Mouse (Mus musculus) megakaryocyte-erythroid progenitor cell, adult 5-6 weeks (primary cell): ENCODE data around the gene Maneal. TPM values are rescaled to one million over a fixed set of nuclear protein-coding genes. Genes with fewer than 3 reads are reported as not detected.

Source experiments
- ATAC-seq: replicated peaks from 2 replicates; pipeline ENCODE4 v1.8.0; 2016; ENCODE audit warnings: mild to moderate bottlenecking, inconsistent platforms; ENCODE audit not compliant: severe bottlenecking, poor library complexity, low FRiP score, low TSS enrichment
- total RNA-seq, 2 experiments: library from RNA; stranded (forward) in 1 of 2; stranded (reverse) in 1 of 2; fragments of 200-1000, 215-1000 nt in 1 of 2; fragments of >200 nt in 1 of 2; fragmentation: Nextera tagmentation in 1 of 2; gene quantifications; 2 replicates each; pipeline ENCODE4 v1.2.3; 2014 to 2017

Maneal gene
- total RNA-seq, 2 experiments from 2014 or later, result not detected

DNA sequence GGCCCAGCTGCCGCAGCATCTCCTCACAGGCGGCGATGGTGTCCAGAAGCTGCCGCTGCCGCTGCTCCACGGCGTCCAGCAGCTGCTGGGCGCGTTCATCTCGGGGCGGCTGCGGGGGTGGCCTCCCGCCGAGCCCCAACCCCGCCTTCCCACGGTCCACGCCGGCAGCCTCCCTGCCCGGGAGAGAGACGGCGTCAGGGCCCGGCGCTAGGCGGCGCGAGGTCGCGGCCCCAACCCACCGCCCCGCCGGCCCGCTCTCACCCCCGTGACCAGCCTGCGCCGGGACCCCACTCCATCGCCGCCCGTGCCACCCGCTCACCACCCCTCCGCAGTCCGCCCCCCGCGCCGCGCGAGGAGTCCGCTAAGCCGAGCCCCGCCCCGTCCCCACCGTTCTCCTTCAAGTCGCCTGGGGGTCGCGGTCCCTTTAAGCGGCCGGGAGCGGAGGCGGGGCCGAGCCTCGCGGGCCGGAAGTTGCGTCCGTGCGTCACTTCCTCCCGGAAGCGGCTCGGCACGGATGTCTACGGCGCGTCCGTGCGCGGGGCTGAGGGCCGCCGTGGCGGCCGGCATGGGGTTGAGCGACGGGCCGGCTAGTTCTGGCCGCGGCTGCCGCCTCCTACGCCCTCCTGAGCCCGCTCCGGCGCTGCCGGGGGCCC lies 11.6 kb downstream of the Maneal start, which contains the start of gene Yrdc:
Gene Yrdc, plus strand, starts transcription at position 419 of the 653 bp plus-strand sequence.
- peak; percentile 73 for ATAC-seq

DNA sequence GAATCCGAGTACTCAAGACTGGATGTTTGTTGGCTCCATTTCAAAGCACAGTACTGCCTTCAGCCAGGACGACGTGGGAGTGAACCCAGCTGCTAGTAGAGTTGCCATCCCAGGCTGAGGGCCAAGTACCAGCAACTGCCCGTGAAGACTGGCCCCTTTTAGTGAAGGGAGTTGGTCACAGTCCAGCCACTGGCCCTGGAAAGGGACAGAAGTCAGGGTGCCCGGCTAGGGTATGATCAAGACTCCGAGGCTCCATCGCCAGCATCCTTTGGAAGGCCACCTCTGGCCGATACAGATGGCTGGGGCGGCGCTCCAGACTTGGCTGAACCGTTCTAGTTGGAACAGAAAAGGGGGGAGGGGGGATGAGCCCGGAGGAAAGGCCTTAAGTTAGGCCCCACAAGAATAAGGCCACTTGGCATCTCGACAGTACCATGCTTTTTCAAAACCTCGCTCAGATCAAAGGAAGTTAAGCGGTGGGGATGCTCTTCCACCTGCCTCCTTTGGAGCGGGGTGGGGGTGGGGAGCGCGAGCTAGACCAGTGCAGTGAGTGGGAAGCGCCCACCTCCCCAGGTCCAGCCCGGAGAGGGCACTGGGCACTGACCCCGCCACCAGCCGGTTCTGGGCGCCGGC lies 12.2 kb downstream of the Maneal start:
- no peak for ATAC-seq

DNA sequence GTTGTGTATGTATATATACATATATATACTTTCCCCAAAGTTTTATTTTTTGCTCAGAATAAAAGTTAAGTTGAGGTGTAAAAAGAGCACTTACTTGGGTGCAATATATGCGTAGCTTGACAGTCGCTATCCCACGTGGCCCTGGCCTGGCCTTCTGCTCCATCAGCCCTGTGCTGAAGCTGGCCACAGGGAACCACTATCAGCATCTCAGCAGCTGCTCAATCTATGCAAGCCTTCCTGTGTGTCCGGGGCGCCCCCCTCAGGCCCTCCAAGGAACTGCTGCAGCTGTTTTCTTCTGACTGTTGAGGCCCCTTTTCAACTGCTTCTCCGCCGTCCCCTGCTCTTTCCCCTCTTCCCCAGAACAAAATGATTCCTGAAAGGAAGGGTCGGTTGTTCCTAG lies 14.4 kb downstream of the Maneal start:
- ATAC-seq, result peak; percentile 79

DNA sequence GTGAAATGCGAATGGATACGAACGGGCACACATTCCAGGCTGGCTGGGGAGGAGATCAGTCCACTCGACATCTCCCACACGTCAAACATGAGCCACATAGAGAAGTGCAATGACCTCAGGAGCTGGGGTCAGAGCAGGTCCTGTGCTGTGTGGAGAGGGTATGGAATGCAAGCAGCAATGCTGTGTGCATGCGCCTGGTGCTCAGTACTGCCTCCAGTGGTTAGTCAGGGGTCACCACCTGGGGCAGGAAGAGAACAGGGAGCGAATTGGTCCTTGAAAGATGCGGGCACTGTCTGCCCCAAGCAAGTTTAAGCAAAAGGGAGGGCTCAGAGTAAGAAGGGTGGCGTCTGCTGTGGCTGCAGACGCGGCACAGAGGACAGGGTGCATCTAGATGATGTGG lies 18.5 kb downstream of the Maneal start:
- ATAC-seq, result peak; percentile 84

DNA sequence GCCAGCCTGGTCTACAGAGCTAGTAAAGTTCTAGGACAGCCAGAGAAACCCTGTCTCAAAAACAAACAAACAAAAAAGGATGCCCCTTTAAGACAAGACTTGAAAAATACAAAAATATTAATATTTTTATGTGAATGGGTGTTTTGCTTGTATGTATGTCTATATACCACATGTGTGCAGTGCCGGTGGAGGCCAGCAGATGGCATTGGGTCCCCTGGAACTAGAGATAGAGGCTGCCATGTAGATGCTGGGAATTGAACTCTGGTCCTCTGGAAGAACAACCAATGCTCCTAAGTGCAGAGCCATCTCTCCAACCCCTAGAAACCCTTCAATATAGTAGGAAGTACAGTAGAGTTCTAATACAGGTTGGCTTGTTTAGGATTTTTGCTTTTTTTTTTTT lies 21.0 kb downstream of the Maneal start:
- no peak for ATAC-seq

DNA sequence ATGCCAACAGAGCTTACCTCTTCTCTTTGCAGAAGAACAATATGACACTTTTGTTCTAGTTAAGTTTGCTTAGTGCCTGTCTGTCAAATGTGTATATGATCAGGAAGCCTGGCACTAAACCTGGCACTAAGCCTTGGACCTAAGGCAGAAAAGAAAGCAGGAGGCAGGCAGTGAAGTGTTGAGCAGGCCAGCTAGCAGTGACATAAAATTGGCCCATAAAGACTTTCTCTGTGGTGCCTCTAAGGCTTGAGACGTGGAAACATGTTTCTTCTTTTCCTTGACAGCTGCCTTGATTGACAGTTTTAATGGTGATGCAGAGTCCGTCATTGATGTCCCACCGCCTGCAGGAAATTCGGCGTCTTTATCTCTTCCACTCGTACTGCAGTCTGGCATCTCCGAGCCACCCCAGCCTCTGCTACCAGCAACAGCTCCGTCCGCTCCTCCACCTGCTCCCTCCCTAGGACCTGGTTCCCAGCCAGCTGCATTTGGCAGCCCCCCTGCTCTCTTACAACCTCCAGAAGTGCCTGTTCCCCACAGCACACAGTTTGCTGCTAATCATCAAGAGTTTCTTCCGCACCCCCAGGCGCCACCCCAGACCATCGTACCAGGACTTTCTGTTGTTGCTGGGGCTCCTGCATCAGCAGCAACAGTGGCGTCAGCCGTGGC lies 23.8 kb downstream of the Maneal start:
- ATAC-seq, result no peak

DNA sequence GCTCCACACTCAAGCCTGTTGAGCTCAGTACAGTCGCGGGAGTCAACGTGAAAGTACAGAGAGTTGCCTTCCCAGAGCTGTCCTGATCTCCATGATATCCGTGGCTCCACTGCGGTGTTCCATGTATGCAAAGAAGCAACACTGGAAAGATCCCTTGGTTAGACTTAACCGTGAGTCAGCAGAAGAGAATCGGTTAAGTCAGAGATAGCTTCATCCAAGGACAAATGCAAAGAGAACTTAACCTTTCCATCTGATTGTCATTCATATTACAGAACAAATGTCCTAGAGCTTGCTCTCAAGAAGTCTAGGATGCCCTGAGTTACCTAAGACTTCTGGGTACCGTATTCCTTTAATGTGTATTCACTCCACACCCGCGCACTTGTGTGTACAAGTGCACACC lies 29.2 kb downstream of the Maneal start:
- no peak for ATAC-seq

DNA sequence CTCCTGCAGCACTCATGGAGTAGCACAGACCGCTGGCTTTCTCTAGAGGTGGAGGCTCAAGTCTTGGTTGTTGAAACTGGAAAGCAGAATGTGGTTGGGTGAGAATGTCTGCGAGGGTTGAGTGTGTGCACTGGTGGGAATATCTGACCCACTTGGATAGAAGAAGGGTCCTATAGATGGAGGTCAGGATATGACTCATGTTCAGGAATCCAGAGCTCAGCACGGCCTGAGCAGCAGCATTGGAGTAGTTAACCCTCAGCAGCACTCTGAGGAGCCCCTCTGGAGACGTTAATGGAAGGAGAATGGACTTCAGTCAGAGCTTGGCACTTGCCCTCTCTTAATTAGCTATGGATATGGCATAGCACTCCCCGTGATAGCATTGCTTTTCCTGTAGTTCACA lies 32.3 kb downstream of the Maneal start:
- ATAC-seq, result no peak

DNA sequence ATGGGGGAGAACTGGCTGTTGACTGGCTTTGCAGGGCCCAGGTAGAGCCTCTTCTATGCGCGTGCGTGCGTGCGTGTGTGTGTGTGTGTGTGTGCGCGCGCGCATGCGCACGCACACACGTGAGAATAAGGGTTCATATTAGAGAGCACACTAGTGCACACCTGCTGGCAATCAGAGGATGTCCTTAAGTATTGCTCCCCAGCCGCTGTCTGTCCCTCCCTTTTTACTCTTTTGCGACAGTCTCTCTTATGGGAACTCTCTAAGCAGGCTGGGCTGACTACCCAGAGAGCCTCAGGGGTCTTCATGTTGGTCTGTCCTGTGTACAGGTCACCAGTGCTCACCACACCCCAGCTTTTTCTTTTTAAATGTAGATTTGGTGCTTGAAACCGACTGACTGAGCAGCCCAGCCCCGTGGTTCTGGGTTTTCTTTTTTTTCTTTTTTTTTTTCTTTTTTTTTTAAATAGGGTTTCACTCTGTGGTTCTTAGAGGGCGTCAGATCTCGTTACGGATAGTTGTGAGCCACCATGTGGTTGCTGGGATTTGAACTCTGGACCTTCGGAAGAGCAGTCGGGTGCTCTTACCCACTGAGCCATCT lies 36.5 kb downstream of the Maneal start:
- no peak for ATAC-seq

DNA sequence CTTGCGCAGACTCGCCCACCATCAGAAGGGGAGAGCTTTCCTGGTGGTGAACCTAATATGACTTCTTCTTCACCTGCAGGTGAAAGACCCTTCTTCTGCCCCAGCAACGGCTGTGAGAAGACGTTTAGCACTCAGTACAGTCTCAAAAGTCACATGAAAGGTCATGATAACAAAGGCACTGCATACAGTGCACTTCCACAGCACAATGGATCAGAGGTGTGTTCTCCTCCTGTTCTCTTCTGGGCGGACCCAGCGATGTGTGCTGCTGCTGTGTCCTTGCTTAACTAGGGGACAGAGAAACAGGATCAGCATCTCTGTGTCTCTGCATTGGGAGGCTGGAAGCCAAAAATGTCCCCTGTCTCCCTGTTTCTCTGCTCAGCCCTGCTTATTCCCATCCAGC lies 37.0 kb downstream of the Maneal start:
- ATAC-seq, result no peak

DNA sequence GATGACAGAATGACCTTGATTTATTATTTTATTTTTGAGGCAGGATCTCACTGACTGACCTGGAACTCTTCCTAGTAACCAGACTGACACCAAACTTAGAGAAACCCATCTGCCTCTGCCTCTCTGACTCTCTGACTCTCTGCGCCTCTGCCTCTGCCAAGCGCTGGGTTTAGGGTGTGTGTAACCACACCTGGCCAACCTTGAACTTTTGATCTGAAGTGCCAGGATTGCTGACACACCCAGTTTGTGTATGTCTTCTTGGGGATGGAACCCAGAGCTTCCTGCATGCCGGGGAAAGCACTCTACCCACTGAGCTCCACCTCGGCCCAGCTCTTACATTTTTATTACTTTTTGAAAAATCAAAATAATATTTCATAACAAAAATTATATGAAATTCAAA lies 43.1 kb downstream of the Maneal start:
- no peak for ATAC-seq

DNA sequence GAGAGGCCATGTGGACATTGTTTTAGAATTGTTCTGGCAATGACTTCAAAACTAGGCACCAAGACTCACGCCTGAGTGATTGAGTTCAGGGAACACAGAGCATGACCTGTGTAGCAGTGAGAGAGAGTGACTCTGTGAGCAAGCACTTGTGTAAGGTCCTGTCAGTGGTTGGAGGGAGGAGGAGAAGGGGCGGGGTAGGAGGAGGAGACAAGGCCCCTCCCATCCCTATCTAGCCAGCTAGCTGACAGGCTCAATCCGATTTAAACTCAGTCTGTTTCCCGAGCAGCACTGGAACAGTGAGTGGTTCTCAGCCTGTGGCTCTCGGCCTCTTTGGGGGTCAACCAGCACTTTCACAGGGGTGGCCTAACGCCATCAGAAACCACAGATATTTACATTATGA lies 44.2 kb downstream of the Maneal start:
- peak; percentile 99 for ATAC-seq

DNA sequence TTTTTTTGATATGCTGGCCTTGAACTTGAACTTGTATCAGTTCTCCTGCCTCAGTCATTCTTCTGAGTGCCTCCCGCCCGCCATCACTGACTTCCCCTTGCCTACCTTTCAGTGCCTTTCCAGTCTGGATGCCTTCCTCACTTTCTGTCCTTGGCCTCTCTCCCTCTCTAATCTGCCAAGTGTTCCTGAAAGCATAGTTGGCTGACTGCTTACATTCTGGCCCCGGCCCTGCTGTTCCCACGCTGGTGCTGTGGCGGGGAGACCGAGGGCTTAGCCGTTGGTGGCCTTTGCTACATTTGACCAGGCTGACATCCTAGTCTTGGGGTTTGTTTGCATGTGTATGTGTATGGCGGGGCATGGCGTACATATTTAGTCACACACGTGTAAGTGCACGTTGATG lies 46.1 kb downstream of the Maneal start:
- ATAC-seq, result no peak

DNA sequence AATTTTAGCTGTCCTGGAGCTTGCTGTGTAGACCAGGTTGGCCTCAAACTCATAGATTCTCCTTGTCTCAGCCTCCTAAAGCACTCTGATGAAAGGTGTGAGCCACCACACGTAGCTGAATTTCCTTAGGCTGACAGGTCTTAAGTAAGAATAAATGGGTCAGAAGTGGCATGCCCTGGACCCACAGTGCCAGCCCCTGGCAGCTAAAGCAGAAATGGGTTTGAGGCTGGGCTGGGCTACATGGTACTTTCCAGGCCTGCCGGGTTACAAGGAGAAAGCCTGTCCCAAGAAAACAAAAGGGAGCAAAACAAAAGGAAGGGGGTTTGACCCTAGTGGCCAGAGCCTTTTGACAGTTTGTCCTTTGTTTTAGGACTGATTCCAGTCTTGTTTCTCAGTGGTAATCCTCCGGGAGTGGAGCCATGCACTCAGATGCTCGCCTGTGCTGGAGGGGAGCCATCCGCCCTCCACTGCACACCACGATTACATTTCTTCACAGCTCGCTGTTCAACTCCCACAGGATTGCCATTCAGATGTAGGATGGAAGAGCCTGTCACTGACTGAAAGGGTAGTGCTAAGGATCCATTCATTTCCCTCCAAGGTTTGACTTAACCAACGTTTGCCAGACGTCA lies 50.5 kb downstream of the Maneal start:
- ATAC-seq, result no peak

DNA sequence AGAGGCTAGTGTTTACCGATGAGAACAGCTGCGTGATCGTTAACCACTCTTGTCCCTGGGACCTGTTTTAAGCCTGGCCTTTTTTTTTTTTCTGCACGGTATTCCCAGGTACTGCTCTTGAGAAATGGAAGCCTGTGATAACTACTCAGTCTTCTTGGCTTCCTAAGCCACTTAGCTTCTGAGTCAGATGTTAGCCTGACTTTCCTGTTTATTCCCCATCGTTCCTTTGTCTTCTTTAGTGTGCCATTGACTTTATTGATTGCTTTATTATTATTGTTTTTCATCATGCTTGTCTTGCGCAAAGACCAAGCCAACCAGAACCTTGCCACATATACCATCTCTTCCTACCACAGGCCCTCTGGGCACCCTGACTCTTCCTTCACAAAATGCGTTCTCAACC lies 51.9 kb downstream of the Maneal start:
- ATAC-seq, result no peak

DNA sequence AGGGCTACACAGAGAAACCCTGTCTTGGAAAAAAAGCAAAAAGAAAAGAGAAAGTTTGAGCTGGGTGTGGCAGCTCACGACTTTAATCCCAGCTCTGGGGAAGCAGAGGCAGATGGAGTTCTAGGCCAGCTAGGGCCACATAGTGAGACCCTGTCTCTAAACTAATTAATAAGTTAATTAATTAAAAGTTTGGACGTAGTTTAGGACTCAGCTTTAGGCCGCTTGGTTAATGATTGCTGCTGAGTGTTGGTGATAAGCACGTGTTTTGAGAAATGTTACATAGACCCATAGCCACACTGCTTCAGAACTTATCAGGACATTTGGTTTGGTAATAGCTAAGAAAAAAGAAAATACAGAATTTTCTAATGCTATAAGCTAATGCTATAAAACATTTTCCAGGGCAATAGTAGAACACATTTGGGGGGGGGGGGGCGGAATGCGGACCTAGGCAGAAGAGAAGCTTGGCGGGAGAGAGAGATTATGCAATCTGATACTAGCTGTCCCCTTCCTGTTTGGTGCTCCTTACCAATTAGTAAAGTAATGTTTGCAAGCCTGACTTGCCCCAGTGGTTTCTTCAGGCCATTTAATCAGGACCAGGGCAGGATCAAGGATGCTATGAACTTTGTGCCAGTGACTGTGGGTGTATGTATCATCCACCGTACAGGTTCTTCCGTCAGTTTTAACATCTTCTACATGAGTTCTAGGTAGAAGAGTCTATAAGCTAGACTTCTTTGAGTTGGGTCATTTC lies 52.7 kb downstream of the Maneal start:
- no peak for ATAC-seq

DNA sequence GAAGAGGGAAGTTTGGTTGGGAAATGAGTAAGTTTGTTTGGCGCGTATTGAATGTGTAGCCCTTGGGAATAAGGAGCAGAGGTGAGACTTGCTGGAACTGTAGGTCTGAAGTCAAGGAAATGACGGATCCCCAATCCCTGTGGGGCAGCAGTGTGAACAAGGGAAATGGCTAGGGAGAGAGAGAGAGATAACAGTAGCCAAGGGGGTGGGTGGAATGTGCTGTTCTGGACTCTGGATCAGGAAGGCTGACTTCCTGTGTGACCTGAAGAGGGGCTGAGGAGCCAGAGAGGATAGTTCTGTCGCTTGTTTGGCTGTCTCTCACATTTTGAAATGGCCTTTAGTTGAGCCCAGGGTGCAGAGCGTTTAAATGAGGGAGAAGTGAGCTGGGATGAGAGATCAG lies 53.5 kb downstream of the Maneal start:
- ATAC-seq, result no peak
